Comparison of ENCODE assay signal across 8 mouse cellular contexts in genomic region chr9:63997439-63997838, GRCm38 (mm10). TPM values are rescaled to one million over a fixed set of nuclear protein-coding genes. Genes with fewer than 3 reads are reported as not detected.
DNase-seq lines count a peak whose midpoint lies in the region; ATAC-seq and TF ChIP-seq lines count a peak whose summit lies in the region.
"Had no signal": no experiment of that assay in that cellular context is flagged by ENCODE, and none has a peak within 500 bp of the region (broad histone marks: within the 10 kb centered on the region; RNA-seq: fewer than 3 reads in every experiment).

No protein-coding gene starts in this region.

- H3K36me3 ChIP-seq in kidney, adult 2 months (ENCODE audit: control insufficient read depth, insufficient read depth, low read length): no peaks in the 10 kb centered on the region
- peaks cover 45% of the 10 kb centered on the region for H3K36me3 ChIP-seq in E14TG2a.4 (ENCODE audit: insufficient read depth, low read length)
- peaks cover 39% of the 10 kb centered on the region for H3K36me3 ChIP-seq in intestine, postnatal 0 days (ENCODE audit: control insufficient read depth, insufficient read depth)
- no peaks in the 10 kb centered on the region; the same call in 1 of the 2 replicates for H3K36me3 ChIP-seq in stomach, postnatal 0 days (ENCODE audit: control insufficient read depth, insufficient read depth, low read length)

- peak; percentile 23; the same call in 1 of the 2 replicates for TF ChIP-seq CTCF in kidney, adult 2 months (conservative IDR thresholded peaks at IDR 0.05; ENCODE audit: insufficient read depth, insufficient read length, low read depth, low read length)
- TF ChIP-seq CTCF in E14TG2a.4 (conservative IDR thresholded peaks at IDR 0.05; ENCODE audit: low read length): no peak
- TF ChIP-seq CTCF in intestine, postnatal 0 days (IDR thresholded peaks at IDR 0.05; ENCODE audit: low read depth): peak; percentile 63
- TF ChIP-seq CTCF in stomach, postnatal 0 days (IDR thresholded peaks at IDR 0.05; ENCODE audit: low read depth): peak; percentile 71

- H3K4me1 ChIP-seq in kidney, adult 2 months (ENCODE audit: control insufficient read depth, insufficient read depth, low read length): peaks cover 13% of the 10 kb centered on the region
- peaks cover 60% of the 10 kb centered on the region for H3K4me1 ChIP-seq in E14TG2a.4 (replicated peaks; ENCODE audit: low read depth, low read length)
- H3K4me1 ChIP-seq in intestine, postnatal 0 days (replicated peaks; ENCODE audit: control insufficient read depth, insufficient read depth, low read length): 0 out of 2 replicates have a peak, but pooled peaks cover 5% of the 10 kb centered on the region
- 0 out of 2 replicates have a peak, but pooled peaks cover 4% of the 10 kb centered on the region for H3K4me1 ChIP-seq in stomach, postnatal 0 days (replicated peaks; ENCODE audit: control insufficient read depth, insufficient read depth)

- no peak overlapping the region for H3K4me3 ChIP-seq in kidney, adult 2 months (ENCODE audit: insufficient read depth, low read depth, low read length)
- H3K4me3 ChIP-seq in E14TG2a.4 (replicated peaks; ENCODE audit: low read length): peak overlapping the region; percentile 45; the same call in 1 of the 2 replicates
- no peak overlapping the region for H3K4me3 ChIP-seq in intestine, postnatal 0 days (ENCODE audit: low read depth, low read length)
- H3K4me3 ChIP-seq in stomach, postnatal 0 days (ENCODE audit: low read depth, low read length): no peak overlapping the region

- no peak overlapping the region for H3K9ac ChIP-seq in intestine, postnatal 0 days (ENCODE audit: low read depth, low read length)
- H3K9ac ChIP-seq in stomach, postnatal 0 days (ENCODE audit: low read length): no peak overlapping the region

- no peak for ATAC-seq in intestine, postnatal 0 days
- ATAC-seq in stomach, postnatal 0 days (ENCODE audit: low FRiP score, low TSS enrichment): peak; percentile 36; the same call in 1 of the 2 replicates
- ATAC-seq in megakaryocyte progenitor cell, adult 5-6 weeks (replicated peaks; ENCODE audit: poor library complexity): no peak

- no peak overlapping the region for H3K27ac ChIP-seq in kidney, adult 2 months (ENCODE audit: insufficient read depth, low read depth, low read length)
- H3K27ac ChIP-seq in intestine, postnatal 0 days (ENCODE audit: low read depth, low read length): no peak overlapping the region
- no peak overlapping the region for H3K27ac ChIP-seq in stomach, postnatal 0 days (replicated peaks)

- no peaks in the 10 kb centered on the region for H3K27me3 ChIP-seq in kidney, adult 2 months (replicated peaks; ENCODE audit: control insufficient read depth, insufficient read depth, low read length)
- no peaks in the 10 kb centered on the region for H3K27me3 ChIP-seq in E14TG2a.4 (ENCODE audit: insufficient read depth, low read length)
- no peaks in the 10 kb centered on the region for H3K27me3 ChIP-seq in intestine, postnatal 0 days (replicated peaks; ENCODE audit: control insufficient read depth, insufficient read depth, low read length)
- H3K27me3 ChIP-seq in stomach, postnatal 0 days (ENCODE audit: control insufficient read depth, insufficient read depth, low read length): no peaks in the 10 kb centered on the region

- TF ChIP-seq POLR2A in kidney, adult 2 months (IDR thresholded peaks at IDR 0.05; ENCODE audit: low read depth, low read length): no peak

- no peak for DNase-seq in kidney, adult 2 months
- no peak for DNase-seq in kidney, postnatal 36 days
- DNase-seq in adrenal gland, postnatal 14 days: peak; percentile 85
- DNase-seq in stomach, postnatal 0 days (ENCODE audit: low spot score): no peak

- TF ChIP-seq EP300 in stomach, postnatal 0 days (optimal IDR thresholded peaks at IDR 0.05): no peak

- H3K4me2 ChIP-seq in intestine, postnatal 0 days (replicated peaks; ENCODE audit: low read depth): no peak overlapping the region
- no peak overlapping the region for H3K4me2 ChIP-seq in stomach, postnatal 0 days (replicated peaks; ENCODE audit: low read depth)

- H3K9me3 ChIP-seq in E14TG2a.4 (ENCODE audit: low read length): no peaks in the 10 kb centered on the region
- no peaks in the 10 kb centered on the region for H3K9me3 ChIP-seq in intestine, postnatal 0 days (ENCODE audit: control insufficient read depth)
- no peaks in the 10 kb centered on the region for H3K9me3 ChIP-seq in stomach, postnatal 0 days (ENCODE audit: control insufficient read depth, low read length)

- 68% methylated on average over 4 of the region's 4 CpGs for WGBS in kidney, adult 2 months
- 61% methylated on average over 4 of the region's 4 CpGs for WGBS in intestine, postnatal 0 days
- WGBS in stomach, postnatal 0 days: 46% methylated on average over 4 of the region's 4 CpGs

RNA-seq across cellular contexts. Expression of gene Smad6, which starts 24.4 kb away (rescaled TPM):
- 15.9 and 22.8 TPM in 2 replicates for polyA plus RNA-seq in kidney, adult 2 months (2012; rRNA removed)
- total RNA-seq in adrenal gland, postnatal 14 days (2021): 11.1 and 12.0 TPM in 2 replicates
- 5.4 and 6.1 TPM in 2 replicates for polyA plus RNA-seq in intestine, postnatal 0 days (2015; fragmentation: Nextera tagmentation; extraction: Ambion mirVana)
- polyA plus RNA-seq in stomach, postnatal 0 days (2015; fragmentation: Nextera tagmentation; extraction: Ambion mirVana): 6.0 and 7.3 TPM in 2 replicates
- total RNA-seq in megakaryocyte progenitor cell, adult 5-6 weeks (2015): 0.34 and 0.72 TPM in 2 replicates
- total RNA-seq in megakaryocyte progenitor cell, adult 5-6 weeks (2017): 1.2 TPM in 2 replicates
- total RNA-seq: neutrophil, adult 5-6 weeks had no signal
